Mouse (Mus musculus) spleen, adult 2 months (tissue): ENCODE results near the gene Sds.

Experiments used
- CTCF ChIP-seq: fragments of 200-500 bp; IDR thresholded peaks from 2 replicates; pipeline ENCODE4 v1.5.1; 2011; ENCODE audit warnings: mild to moderate bottlenecking, inconsistent platforms; ENCODE audit not compliant: insufficient read depth, insufficient read length, insufficient replicate concordance; ENCODE audit errors: extremely low read depth
- POLR2A ChIP-seq: fragments of 200-500 bp; IDR thresholded peaks from 2 replicates; pipeline ENCODE4 v1.6.1; 2011; ENCODE audit warnings: low read depth, low read length, inconsistent platforms

DNA sequence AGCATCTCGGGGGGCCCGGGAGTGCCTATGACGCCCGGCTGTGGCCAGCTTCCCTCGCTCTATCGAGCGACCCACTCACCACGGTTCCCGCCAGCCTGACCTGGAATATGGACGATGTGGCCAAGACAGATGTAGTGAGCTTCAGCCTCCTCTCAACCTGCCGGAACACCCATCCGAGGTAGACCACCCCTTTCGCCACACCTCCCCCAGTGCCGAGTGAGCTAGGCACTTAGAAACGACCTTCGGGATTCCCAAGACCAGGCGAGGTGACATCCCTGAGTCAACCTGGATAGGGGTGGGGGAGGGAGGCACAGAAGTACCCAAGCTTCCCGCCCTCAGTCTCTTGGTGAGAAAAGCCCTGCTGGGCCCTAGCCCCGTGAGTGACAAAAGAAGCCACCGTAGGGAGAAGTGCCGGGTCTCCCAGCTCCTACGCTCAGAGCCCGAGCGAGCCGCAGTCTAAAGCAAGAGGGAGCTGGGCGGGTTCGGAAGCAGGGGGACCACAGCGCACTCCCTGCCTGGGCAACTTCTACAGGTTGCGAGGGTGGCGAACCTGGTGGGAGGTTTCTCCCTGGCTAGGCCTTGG, 45.2 kb upstream of the Sds start:
- TF ChIP-seq POLR2A, result no peak
- TF ChIP-seq CTCF, result no peak
